Mouse (Mus musculus) WW6 (cell line): ENCODE results near the gene Adcy6.
A peak's percentile ranks its signal among the peaks of the same experiment; 100 is the strongest.
"Not testable (repeated sequence)": the region's sequence is repeated elsewhere in the genome, so short reads cannot be mapped to it uniquely, and the experiment has no call there.

Experiments
- DNase-seq: peaks from one replicate; pipeline ENCODE4 v3.0.0-alpha.2; 2013; ENCODE audit warnings: low read depth, low spot score

Adcy6 gene

DNA sequence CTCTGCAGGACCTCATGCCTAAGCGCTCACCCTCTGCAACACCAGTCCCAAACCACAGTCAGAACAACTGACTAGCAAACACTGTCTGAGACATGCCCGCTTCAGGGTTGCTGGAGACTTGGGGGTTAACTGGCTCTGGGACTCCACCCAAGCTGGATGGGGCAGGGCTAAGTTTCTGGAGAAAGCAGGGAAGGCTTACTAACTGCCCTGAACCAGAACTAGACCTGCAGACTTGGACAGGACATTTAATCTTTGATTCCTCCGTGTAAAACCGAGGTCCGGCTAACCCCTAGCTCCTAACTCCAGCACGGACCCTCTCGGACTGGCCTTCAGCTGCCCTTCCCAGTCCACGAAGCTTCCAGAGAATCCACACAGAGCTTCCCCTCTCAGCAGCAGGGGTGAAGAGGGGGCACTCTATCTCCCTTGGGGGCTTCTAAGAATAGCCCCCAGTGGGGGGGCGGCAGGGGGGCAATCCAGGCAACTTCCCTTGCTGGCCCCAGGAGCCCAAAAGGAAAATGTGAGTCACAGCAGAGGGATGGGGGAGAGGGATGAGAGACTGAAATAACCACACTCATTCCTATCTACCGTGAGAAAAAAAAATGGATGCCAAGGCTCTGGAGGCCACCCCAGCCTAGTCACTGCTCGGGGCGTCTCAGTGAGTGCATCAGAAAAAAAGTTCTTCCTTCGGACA lies 7.5 kb downstream of the Adcy6 start:
- no peak for DNase-seq

DNA sequence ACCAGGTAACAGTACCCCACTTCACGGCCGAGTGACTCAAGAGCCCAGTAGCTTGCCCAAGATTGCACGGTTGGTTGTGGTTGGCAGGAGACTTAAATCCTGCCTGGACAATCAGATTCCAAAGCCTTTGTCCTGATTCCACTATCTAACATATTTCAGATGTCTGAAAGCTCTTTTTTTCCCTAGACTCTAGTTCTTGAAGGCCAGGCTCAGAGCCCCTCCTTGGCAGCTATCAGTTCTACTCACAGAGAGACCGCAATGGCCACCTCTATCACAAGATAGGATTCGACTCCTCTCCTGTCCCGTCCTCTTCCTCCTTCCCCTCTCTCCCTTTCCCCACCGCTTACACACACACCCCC lies 8.1 kb downstream of the Adcy6 start:
- DNase-seq: no peak

DNA sequence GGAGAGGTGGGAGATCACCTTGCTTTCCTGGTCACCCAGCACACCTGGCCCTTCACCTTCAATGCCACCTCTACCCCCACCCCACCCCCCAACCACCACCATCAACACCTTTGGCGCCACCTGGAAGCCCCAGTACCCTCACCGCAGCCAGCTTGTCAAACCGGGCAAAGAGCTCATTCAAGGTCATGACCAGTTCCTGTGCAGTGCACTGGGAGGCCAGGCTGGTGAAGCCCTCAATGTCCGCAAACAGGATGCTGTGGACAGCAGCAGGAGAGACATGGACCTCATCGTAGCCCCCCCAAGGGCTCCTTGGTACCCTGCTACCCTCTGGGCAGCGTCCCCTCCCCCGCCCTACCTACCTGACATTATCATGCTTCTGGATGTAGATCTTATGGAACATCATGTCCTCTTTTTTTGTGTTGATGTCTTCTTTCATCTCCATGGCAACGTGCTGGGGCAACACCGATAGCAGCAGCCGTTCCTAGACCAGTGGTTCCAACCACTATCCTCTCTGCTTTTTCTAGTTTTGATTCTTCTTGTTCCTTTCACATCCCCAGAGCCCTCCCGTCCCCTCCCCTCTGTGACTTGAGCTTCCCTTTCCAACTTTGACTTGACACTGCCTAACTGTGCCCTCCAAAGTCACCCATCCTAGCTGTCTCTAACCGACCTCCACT lies 9.7 kb downstream of the Adcy6 start:
- no peak for DNase-seq

DNA sequence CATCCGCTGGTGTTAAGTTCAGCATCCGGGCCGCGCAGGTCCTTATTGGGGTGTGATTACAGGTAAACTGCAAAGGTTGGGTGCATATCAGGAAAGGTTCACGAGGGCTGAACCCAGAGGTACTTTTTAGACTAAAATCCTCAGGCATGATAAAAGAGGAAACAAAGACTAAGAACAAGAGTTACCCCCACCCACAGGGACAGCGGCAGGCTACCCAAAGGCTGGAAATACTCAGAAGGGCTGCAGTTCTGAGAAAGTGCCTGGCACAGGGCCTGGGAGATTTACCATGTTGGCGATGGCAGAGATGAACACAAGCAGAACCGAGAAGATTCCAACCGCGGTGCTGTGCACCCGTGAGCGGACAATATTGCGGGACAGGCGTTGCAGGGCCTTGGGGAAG lies 13.3 kb downstream of the Adcy6 start:
- no peak for DNase-seq

DNA sequence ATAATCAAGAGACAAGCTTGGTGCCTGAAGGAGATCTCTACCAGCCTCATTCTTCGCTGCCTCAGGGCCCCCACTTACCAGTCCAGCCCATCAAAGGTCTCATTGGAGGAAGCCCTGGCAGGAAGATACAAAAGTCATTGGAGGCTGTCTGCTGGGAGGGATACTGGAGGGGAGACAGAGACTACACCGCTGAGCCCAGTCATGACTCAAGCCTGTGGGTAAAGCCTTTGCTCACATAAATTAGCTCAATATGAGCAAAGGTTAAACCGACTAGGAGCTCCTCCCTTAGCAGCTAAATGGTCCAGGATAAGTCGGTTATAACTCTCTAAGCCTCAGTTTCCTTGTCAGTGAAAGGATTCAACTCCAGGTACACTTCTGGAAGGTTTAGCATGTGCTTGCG lies 14.8 kb downstream of the Adcy6 start:
- DNase-seq: no peak

DNA sequence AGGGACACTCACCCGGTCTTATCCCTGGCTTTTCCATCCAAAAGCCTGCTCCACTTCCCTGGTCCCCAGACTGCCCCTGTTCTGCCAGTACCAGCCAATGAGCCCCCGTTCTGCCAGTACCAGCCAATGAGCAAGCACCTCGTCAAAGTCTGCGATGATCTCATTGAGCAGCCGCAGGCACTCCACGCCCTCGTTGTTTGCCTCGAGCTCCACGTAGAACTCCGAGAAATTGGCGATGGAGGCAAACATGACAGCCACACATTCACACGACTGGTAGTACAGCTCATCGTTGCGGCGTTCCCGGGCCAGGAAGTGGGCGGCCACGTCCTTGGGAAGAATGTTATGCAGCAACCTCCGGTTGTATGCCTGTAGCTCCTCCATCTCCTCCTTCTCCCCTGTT lies 15.7 kb downstream of the Adcy6 start:
- no peak for DNase-seq

DNA sequence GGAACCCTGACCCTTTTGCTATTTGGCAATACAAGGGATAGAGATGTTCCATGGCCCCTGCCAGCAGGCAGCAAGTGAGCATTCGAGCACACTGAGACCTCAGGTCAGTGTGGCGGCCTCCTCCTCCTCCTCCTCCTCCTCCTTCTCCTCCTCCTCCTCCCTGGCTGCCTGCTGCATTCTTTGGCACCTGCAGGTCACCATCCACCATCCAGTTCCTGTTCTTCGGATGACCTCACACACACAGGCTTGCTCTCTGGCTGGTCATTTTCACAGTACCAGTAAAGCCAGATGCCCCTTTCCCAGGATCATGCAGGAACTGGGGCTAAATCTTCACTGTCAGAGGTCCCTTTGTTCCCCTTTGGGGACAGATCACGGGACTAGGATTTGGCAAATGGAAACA lies 18.5 kb downstream of the Adcy6 start:
- no peak for DNase-seq

DNA sequence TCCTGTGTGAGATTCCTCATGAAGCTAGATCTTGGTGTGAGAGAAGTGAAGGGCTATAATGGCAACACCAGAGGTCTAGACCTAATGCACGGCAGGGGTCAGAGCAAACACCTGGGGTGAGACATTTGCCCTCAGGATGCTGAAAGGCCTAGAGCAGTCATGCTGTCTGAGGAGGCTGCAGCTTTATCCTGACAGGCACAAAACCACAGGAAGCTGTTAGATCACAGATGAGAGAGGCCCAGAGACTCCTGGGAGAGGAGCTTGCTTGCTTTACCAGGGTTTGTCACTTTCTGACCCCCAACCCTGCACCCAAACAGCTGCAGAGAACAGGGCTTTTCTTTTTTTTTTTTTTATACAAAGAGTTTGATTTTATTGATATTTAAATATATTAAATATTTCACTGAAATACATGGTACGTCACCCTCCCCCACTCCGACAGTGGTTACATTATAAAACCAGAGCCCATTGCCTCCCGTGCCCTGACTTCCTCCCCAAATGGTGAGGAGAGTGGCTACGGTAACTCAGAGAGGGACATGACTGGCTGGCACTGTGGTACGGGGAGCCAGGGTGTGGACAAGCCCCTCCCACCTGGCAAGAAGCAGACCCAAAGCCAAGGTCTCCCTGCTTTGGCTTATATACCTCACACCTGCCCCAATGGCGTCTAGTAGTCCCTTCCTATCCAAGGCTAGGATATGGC lies 20.1 kb downstream of the Adcy6 start:
- no peak for DNase-seq

DNA sequence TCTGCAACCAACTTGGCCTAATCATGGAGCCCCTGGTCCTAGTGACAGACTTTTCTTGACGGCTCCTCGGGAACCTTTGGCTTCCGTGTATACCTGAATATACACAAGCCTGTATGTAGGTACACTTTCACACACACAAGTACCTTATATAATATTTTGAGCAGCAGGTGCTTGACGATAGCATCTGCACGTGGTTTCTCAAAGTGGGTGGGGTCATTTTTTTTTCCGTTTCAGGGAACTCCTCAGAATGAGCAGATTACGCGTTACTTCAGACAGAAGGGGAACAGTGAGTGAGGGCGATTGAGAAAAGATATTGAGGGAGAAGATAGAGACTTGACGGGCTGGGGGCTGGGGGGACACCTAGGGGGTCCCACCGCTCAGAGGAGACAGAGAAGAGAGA lies 22.1 kb downstream of the Adcy6 start:
- DNase-seq: no peak

DNA sequence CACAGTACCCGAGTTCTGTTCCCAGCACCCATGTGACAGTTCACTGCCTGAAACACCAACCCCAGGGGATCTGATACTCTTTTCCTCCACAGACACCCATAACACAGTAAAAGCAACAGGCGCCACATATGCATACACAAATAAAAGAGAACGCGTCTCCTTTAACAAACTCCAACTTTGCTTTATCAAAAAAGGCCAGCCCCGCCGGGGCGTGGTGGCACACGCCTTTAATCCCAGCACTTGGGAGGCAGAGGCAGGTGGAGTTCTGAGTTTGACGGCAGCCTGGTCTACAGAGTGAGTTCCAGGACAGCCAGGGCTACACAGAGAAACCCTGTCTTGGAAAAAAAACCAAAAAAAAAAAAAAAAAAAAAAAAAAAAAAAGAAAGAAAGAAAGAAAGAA lies 23.7 kb downstream of the Adcy6 start:
- not testable (repeated sequence) for DNase-seq

DNA sequence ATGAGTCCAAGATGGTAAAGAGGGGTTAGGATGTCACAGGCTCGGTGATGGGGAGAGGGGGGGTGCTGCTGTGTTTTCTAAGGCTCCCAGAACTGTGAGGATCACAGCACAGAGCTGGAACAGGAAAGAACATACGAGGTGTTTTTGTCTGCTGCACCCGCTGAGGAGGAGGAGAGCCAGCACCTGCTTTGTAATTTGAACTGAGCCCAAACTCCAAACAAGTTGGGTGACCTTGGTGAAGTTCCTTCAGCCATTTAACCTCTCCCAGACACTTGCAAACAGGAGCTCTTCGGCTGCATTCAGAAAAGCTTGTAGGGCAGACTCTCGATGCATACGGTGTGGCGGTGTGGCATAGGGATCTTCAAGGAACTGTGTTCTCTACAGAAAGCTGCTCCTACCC lies 24.5 kb downstream of the Adcy6 start:
- DNase-seq: no peak

DNA sequence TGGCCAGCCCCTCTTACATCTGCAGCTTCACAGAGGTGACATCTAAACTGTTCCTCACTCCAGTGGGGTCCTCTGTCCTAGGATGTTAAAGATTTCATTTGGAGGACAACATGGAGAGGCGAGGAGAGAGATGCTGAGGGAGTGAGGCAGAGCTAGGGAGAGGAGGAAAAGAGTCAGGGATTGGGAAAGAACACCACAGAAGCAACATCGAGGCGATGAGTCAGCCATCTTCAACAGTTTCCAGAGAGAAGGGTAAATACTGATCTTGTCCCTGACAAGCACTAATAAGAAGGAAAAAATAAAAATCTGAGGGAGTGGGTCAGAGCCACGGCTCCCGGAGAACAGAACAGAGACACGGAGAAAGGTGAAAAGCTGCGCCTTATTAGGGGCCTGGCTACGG lies 26.9 kb downstream of the Adcy6 start:
- no peak for DNase-seq

DNA sequence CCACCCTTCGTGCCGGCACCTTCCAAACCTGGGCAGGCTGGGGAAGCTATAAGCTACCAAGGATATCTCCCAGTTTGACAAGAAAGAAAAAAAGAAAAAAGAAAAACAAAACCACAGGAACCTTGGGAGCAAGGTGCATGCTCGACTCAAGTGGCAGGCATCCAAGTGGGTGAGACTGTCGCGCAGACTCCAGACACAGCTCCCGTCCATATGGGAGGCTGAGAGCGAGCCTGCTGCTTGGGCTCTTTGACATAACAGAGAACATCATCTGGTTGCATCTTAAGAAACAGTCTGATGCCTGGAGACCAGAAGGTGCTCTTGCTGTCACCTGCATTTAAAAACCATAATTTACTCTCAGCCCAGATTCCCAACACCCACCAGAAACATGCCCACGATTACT lies 27.5 kb downstream of the Adcy6 start:
- no peak for DNase-seq

DNA sequence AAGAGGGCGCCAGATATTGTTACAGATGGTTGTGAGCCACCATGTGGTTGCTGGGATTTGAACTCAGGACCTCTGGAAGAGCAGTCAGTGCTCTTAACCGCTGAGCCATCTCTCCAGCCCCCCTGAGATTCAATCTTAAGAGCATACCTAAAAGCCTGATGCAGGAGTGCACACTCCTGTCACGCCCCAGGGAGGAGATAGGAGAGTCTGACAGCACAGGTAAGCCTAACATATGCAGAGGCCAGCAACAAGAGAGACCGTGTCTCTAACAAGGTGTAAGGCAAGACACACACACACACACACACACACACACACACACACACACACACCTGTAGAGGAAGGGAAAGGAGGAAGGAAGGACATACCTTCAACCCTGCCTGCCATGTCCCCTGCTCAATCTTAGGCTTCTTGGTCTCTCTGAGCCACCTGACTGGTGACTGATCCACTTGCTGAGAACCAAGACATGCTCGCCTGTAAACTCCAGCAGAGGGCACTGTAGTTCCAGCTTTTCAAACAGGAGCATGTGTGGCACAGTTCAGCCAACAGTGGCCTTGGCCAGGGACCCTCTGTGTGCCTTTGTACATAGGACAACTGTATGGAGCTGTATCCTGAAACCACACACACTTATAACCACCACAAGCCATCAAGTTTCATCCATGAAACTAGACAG lies 29.9 kb downstream of the Adcy6 start:
- DNase-seq: peak; percentile 57

DNA sequence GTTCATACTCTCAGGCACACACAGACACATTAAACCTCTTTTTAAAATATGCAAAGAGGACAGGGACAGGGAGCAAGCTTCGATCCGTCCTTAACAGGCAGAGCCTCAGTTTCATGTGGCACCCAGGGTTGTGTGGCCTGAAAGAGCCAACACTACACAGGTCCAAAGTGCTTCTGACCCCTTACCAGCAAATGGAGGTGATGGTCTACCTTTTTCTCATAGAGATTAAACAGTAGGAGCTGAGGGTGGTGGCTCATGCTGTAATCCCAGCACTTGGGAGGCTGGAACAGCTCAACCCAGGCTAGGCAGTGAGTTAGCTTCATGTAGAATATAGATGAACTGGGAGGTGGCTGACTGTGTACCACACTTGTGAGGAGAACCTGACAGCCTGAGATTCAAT lies 30.6 kb downstream of the Adcy6 start:
- DNase-seq: no peak

DNA sequence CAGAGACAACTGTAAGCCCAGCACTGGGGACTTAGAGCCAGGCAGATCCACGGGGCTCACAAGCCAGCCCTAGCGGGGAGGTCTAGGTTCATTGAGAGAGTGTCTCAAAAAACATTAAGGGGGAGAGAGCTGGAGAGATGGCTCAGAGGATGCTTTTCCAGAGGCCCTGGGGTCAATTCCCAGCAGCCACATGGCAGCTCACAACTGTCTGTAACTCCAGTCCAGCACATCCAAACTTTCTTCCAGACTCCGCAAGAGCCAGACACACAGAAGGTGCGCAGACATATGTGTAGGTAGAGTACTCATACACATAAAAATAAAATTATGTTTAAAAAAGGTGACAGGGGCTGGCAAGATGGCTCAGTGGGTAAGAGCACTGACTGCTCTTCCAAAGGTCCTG lies 36.6 kb downstream of the Adcy6 start:
- DNase-seq: no peak

DNA sequence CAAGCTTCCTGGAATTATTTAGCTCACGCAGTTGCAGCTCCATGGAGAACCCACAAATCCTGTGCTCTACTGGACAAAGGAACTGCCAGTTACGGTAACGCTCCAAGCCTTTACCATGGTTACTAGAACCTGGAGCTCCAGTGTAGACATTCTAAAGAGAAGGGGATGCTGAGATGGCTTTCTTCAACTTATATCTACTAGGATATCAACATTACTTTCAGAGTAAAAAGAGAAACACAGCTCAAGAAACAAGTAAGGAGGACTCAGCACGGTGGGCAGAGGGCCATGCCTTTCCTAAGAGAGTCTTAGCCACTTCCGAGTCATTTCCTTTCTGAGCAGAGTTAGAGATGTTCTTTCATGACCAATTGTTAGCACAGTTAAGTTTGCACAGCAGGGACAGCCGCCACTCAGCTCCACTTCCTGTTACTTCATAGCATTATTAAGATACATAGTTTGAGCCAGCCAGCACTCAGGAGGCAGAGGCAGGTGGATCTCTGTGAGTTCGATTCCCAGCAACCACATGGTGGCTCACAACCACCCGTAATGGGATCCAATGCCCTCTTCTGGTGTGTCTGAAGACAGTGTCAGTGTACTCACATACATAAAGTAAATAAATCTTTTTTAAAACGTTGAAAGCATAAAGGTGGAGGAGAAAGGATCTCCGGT lies 38.9 kb downstream of the Adcy6 start, which contains the start of the genes Ccnt1 and 4930415O20Rik:
Ccnt1 (minus strand) TSS at position 51 of the 666 bp plus-strand sequence.
4930415O20Rik (plus strand) TSS at position 132 of the 666 bp plus-strand sequence.
- no peak for DNase-seq

DNA sequence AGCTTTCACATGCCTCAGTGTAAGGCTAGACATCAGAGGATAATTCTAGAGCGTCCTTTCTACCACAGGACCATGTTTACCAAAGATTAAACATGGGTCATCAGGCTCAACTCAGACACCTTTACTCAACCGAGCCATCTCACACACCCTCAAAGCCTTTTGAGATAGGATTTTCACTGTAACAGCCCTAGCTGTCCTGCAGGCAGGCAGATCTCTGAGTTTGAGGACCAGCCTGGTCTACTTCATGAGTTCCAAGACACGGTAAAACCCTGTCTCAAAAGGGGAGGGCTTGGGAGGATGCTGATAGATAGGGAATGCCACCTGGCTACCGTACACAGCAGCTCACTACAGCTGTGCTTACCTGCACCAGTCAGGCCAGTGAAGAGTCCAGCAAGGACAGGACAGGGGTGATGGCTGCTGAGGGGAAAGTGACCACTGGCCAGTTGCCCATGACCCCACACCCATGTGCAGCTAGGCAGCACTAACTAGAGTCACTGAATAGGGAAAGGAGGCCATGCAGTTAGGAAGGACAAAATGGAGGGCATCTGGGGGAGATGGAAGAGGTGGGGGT lies 40.0 kb downstream of the Adcy6 start:
- DNase-seq: no peak

DNA sequence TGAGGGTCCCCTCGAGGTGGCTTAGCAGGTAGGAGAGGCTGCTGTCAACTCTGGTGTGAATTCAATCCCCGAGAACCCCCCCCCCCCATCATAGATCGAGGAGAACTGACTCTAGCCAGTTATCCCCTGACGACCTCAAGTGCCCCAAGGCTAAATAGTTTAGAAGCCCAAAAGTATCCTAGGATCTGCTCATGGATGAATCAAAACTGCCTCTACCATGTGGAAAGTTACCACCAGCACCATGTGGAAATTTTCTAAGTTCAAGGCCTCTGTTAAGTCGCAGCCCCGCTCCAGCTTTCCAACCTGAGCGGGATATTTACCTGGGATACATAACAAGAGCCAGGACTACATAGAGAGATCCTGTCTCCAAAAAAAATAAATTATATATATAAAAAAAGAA lies 40.7 kb downstream of the Adcy6 start:
- no peak for DNase-seq

DNA sequence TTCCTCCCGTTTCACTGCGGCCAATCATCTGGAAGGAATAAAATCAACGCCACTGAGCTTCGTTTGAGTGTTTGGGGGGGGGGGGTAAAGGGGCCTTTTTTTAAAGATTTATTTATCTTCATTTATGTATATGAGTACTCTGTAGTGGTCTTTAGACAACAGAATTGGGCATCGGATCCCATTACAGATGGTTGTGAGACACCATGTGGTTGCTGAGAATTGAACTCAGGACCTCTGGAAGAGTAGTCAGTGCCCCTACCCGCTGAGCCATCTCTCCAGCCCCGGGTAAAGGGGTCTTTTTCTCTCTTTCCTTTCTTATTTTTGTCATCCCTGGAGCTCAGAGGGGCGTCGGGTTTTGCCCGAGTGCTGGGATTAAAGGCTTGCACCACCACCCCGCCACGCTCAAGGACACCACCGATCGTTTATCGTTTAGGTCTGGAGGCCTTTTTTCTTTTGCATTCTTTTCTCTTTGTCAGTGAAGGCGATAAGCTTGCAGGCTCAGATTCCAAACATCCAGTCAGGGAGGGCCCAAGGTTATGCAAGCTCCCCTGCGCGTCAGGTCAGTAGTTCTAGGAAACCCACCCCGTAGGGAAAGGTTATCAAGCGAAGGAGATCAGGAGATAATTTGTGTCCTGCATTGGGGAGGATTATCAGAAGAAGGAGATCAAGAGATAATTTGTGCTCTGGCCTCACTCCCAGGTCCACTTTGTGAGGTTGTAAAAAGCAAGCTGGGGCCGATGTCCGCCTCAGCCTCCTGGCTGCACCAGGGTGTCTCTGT lies 41.4 kb downstream of the Adcy6 start:
- DNase-seq: no peak
